Mouse (Mus musculus) CH12.LX (cell line): ENCODE measurements around the gene Tescl. TPM values are rescaled to one million over a fixed set of nuclear protein-coding genes. Genes with fewer than 3 reads are reported as not detected.

Experiments
- DNase-seq: peaks from one replicate; pipeline ENCODE4 v3.0.0-alpha.2; 2013; ENCODE audit errors: extremely low read depth
- H3K27ac ChIP-seq: 2 replicates; pipeline ENCODE4 v1.5.1; 2012; ENCODE audit warnings: low read depth, mild to moderate bottlenecking, control low read depth, moderate library complexity; ENCODE audit not compliant: insufficient read depth
- H3K27me3 ChIP-seq: replicated peaks from 2 replicates; pipeline ENCODE3; 2012; ENCODE audit warnings: inconsistent platforms
- H3K36me3 ChIP-seq, 2 experiments: replicated peaks in 1 of 2; 2 replicates each; pipeline versions ENCODE3 to v1.6.1; 2012; ENCODE audit warnings: inconsistent platforms in 1 of 2, low read length in 1 of 2, mild to moderate bottlenecking in 1 of 2, mixed read lengths in 1 of 2, moderate library complexity in 1 of 2; ENCODE audit not compliant: control insufficient read depth in 1 of 2, insufficient read depth in 1 of 2
- H3K4me1 ChIP-seq, 2 experiments: 2 replicates each; pipeline ENCODE4 v1.6.1; 2012; ENCODE audit warnings: inconsistent platforms in 1 of 2, moderate library complexity in 1 of 2; ENCODE audit not compliant: insufficient read depth in 2 of 2, control insufficient read depth in 1 of 2
- H3K4me2 ChIP-seq: 2 replicates; pipeline ENCODE4 v1.6.1; 2012; ENCODE audit warnings: low read depth, mild to moderate bottlenecking, control low read depth; ENCODE audit not compliant: poor library complexity, insufficient read depth, severe bottlenecking
- H3K4me3 ChIP-seq, 3 experiments: fragments of 150-350 bp in 1 of 3; sonication (generic) in 1 of 3; replicated peaks in 1 of 3; 2 replicates each; pipeline versions ENCODE3 to v1.5.1; 2011 to 2012; ENCODE audit warnings: low read depth in 2 of 3, low read length in 2 of 3, mild to moderate bottlenecking in 2 of 3, moderate library complexity in 2 of 3, control low read depth in 1 of 3, improper control_type of control experiment in 1 of 3, inconsistent platforms in 1 of 3, mixed read lengths in 1 of 3; ENCODE audit not compliant: poor library complexity in 1 of 3
- H3K79me2 ChIP-seq: replicated peaks from 2 replicates; pipeline ENCODE4 v1.6.1; 2012; ENCODE audit warnings: mild to moderate bottlenecking, moderate library complexity; ENCODE audit not compliant: control insufficient read depth, poor library complexity, insufficient read depth, severe bottlenecking; ENCODE audit errors: extremely low read depth
- H3K9ac ChIP-seq: 2 replicates; pipeline ENCODE4 v1.6.1; 2012; ENCODE audit warnings: low read depth, mild to moderate bottlenecking, control low read depth, moderate library complexity; ENCODE audit not compliant: insufficient read depth
- H3K9me3 ChIP-seq: replicated peaks from 2 replicates; pipeline ENCODE3; 2012; ENCODE audit warnings: low read length, inconsistent platforms, mixed read lengths
- CHD1 ChIP-seq: IDR thresholded peaks from 2 replicates; pipeline ENCODE4 v1.6.1; 2012; ENCODE audit warnings: low read depth, low read length, improper control_type of control experiment, inconsistent platforms
- CTCF ChIP-seq, 2 experiments: IDR thresholded peaks in 1 of 2; conservative IDR thresholded peaks in 1 of 2; 2 replicates each; pipeline ENCODE4 v1.5.1; 2011 to 2012; ENCODE audit warnings: low read depth in 2 of 2, low read length in 2 of 2, improper control_type of control experiment in 1 of 2, inconsistent platforms in 1 of 2, mild to moderate bottlenecking in 1 of 2, moderate library complexity in 1 of 2
- JUN ChIP-seq: IDR thresholded peaks from 2 replicates; pipeline ENCODE4 v1.6.1; 2011; ENCODE audit warnings: low read depth, mild to moderate bottlenecking, low read length, improper control_type of control experiment, moderate library complexity; ENCODE audit not compliant: insufficient read depth
- JUND ChIP-seq: conservative IDR thresholded peaks from 2 replicates; pipeline ENCODE4 v1.6.1; 2011; ENCODE audit warnings: low read depth, low read length, improper control_type of control experiment
- PAX5 ChIP-seq: IDR thresholded peaks from 2 replicates; pipeline ENCODE4 v1.6.1; 2012; ENCODE audit warnings: low read length, inconsistent platforms, mixed read lengths
- RAD21 ChIP-seq: IDR thresholded peaks from 2 replicates; pipeline ENCODE4 v1.6.1; 2011; ENCODE audit warnings: low read depth, mild to moderate bottlenecking, low read length, improper control_type of control experiment, moderate library complexity
- RCOR1 ChIP-seq: conservative IDR thresholded peaks from 2 replicates; pipeline ENCODE4 v1.6.1; 2012; ENCODE audit warnings: low read depth, mild to moderate bottlenecking, inconsistent platforms, low read length, improper control_type of control experiment
- SIN3A ChIP-seq: IDR thresholded peaks from 2 replicates; pipeline ENCODE4 v1.6.1; 2012; ENCODE audit warnings: low read length, improper control_type of control experiment, inconsistent platforms
- SMC3 ChIP-seq: IDR thresholded peaks from 2 replicates; pipeline ENCODE4 v1.6.1; 2011; ENCODE audit warnings: low read depth, low read length, improper control_type of control experiment
- TBP ChIP-seq: conservative IDR thresholded peaks from 2 replicates; pipeline ENCODE4 v1.6.1; 2011; ENCODE audit warnings: low read depth, low read length, improper control_type of control experiment
- TCF12 ChIP-seq: IDR thresholded peaks from 2 replicates; pipeline ENCODE4 v1.6.1; 2014; ENCODE audit warnings: low read depth, mild to moderate bottlenecking, inconsistent platforms, low read length, improper control_type of control experiment
- USF1 ChIP-seq: IDR thresholded peaks from 2 replicates; pipeline ENCODE4 v1.6.1; 2014; ENCODE audit warnings: low read depth, mild to moderate bottlenecking, inconsistent platforms, low read length, improper control_type of control experiment
- ZC3H11A ChIP-seq: IDR thresholded peaks from 2 replicates; pipeline ENCODE4 v1.6.1; 2012; ENCODE audit warnings: low read depth, mild to moderate bottlenecking, inconsistent platforms, low read length, improper control_type of control experiment
- ZMIZ1 ChIP-seq: IDR thresholded peaks from 2 replicates; pipeline ENCODE4 v1.6.1; 2012; ENCODE audit warnings: low read depth, mild to moderate bottlenecking, inconsistent platforms, low read length, improper control_type of control experiment
- dilution Hi-C: fragments of 300-500 bp; cut with MboI; formaldehyde crosslinking; loops from 2 replicates; pipeline ENCODE4 v1.14.3; 2020; ENCODE audit warnings: low sequenced_read_pairs; ENCODE audit not compliant: extremely low pct_unique_long_range_greater_than_20kb, extremely low pct_ligation_motif_present
- in situ Hi-C: fragments of 300-500 bp; cut with MboI; formaldehyde crosslinking; loops from 3 replicates; pipeline ENCODE4 v1.14.3; 2019; ENCODE audit warnings: low sequenced_read_pairs, low pct_ligation_motif_present, low pct_unique_long_range_greater_than_20kb, mixed read lengths
- polyA plus RNA-seq: library from polyadenylated mRNA; unstranded; fragments of >175 nt; gene quantifications from 2 replicates; pipeline ENCODE4 v1.2.1, GENCODE M21; 2012; ENCODE audit warnings: low read depth; ENCODE audit not compliant: insufficient read length
- total RNA-seq, 2 experiments: library from RNA; depleted of rRNA; stranded (reverse); fragments of 300-350 nt in 1 of 2; fragments of >200 nt in 1 of 2; gene quantifications; 2 replicates each; pipeline ENCODE4 v1.2.3; 2012 to 2014

Tescl gene
- total and polyA plus RNA-seq, 3 experiments: not detected

GRCm38 (mm10) chr7:24363228-24363627 lies 29.5 kb upstream of the Tescl start:
- in situ Hi-C loops: no loop called here

DNA sequence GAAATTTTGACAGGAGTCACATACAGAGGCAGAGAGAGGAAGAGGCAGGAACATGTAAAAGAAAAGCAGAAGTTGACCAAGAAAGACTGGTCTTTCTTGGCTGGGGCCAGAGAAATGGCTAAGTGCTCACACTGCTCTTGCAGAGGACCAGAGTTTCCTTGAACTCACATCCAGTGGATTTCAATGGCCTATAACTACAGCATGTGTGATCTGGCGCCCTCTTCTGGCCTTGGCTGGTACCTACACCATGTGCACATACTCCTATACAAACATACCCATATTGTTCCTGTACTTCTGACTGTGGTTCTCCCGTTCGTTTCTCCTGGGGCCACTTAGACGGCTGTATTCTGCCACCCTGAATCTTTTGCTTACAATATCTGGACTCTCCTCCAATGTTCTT lies 27.3 kb upstream of the Tescl start:
- dilution Hi-C loops: no loop called here
- Histone ChIP-seq H3K4me1 (peaks cover 7% of the 10 kb centered on the region in 2 experiments; a peak in 3 of 4 replicates), H3K4me3 (no peak overlapping the region), H3K9ac (no peak overlapping the region), H3K27me3 (peaks cover 23% of the 10 kb centered on the region), H3K27ac (no peak overlapping the region), H3K79me2 (no peaks in the 10 kb centered on the region), H3K36me3 (no peaks in the 10 kb centered on the region), H3K9me3 (peaks cover 13% of the 10 kb centered on the region), H3K4me2 (no peak overlapping the region)
- DNase-seq: no peak
- peak; percentile 39 to 40; a peak in 3 of 4 replicates for TF ChIP-seq CTCF (conservative IDR thresholded peaks at IDR 0.05 in 1 of 2, IDR thresholded peaks at IDR 0.05 in 1 of 2; ENCODE audit: low read depth in 2 of 2, low read length in 2 of 2)
- no peak for TF ChIP-seq ZC3H11A
- no peak for TF ChIP-seq TCF12
- no peak for TF ChIP-seq ZMIZ1
- no peak for TF ChIP-seq JUN
- in situ Hi-C loops: no loop called here

More at GRCm38 (mm10) chr7:24363228-24363627, 29.5 kb upstream of the Tescl start:
- dilution Hi-C loops: no loop called here
- Histone ChIP-seq H3K27me3 (peaks cover 16% of the 10 kb centered on the region), H3K79me2 (no peaks in the 10 kb centered on the region), H3K36me3 (no peaks in the 10 kb centered on the region), H3K4me1 (peaks cover 10 to 15% of the 10 kb centered on the region in 2 experiments), H3K4me2 (no peak overlapping the region), H3K9me3 (peaks cover 6% of the 10 kb centered on the region), H3K4me3 (no peak overlapping the region), H3K27ac (no peak overlapping the region), H3K9ac (no peak overlapping the region)
- no peak for DNase-seq
- TF ChIP-seq JUND (peak; percentile 68), USF1 (no peak), RAD21 (peak; percentile 27), SMC3 (peak; percentile 38), PAX5 (no peak), CTCF (conservative IDR thresholded peaks at IDR 0.05 in 1 of 2, IDR thresholded peaks at IDR 0.05 in 1 of 2; ENCODE audit: low read depth in 2 of 2, low read length in 2 of 2) (peak; percentile 22 to 66; a peak in 3 of 4 replicates), TCF12 (no peak)

DNA sequence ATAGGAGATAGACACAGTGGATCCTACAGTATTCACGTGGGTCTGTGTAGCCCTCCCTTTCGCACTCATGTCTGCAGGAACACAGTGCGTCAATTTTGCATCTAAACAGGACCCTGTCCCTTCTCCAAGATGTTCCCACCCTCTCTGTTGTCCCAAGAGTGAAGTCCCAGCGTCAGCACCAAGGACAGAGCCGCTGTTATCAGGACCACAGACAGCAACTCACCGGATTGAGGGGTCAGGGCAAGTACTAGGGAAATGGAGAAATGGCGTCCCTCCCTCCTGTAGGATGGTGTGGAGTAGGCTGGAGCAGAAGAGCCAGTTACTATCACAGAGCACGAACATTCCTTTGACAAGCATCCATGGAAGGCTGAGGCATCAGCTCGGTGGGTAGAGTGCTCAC lies 25.5 kb upstream of the Tescl start:
- no peak for DNase-seq
- Histone ChIP-seq H3K79me2 (no peaks in the 10 kb centered on the region), H3K9ac (no peak overlapping the region), H3K27ac (no peak overlapping the region), H3K27me3 (peaks cover 40% of the 10 kb centered on the region), H3K4me2 (no peak overlapping the region), H3K9me3 (peaks cover 13% of the 10 kb centered on the region), H3K36me3 (no peaks in the 10 kb centered on the region), H3K4me3 (no peak overlapping the region), H3K4me1 (peaks cover 0 to 7% of the 10 kb centered on the region in 2 experiments; a peak in 2 of 4 replicates)
- TF ChIP-seq USF1 (no peak), TBP (no peak), CHD1 (no peak), RCOR1 (no peak), SIN3A (peak; percentile 91)
- in situ Hi-C loops (no loop called here), dilution Hi-C loops (no loop called here)
